Mouse (Mus musculus) testis, adult 2 months (tissue): ENCODE results near the gene Plcb4.

ENCODE experiments used
- CTCF ChIP-seq: fragments of 200-500 bp; IDR thresholded peaks from 2 replicates; pipeline ENCODE4 v1.5.1; 2012; ENCODE audit warnings: low read depth, mild to moderate bottlenecking, inconsistent platforms, low read length, moderate library complexity; ENCODE audit not compliant: control insufficient read depth, insufficient read depth, insufficient replicate concordance
- POLR2A ChIP-seq: fragments of 200-500 bp; IDR thresholded peaks from 2 replicates; pipeline ENCODE4 v1.6.1; 2012; ENCODE audit warnings: low read depth, mild to moderate bottlenecking, inconsistent platforms, low read length, moderate library complexity; ENCODE audit not compliant: control insufficient read depth

DNA sequence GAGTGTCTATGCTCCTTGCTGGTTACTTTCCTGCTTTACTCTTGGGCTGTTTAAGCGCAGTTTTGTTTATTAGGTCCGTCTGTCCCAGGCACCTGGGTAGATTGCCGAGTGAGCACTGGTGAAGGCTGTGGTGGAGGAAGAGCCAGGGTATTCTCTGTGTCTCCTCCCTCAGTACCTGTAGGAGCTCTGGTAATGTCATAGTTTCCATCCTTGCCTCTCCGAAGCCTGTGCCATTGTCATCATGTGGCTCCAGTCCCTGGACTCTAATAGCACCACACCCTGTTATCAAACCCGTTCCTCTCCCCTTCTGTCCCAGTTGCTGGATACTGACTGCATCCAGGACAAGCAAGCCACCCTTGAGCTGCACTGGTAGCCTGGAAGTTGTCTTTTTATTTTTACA is 89.6 kb downstream of the Plcb4 start:
- TF ChIP-seq CTCF, result no peak
- no peak for TF ChIP-seq POLR2A
